Mouse (Mus musculus) kidney, embryonic 16.5 days (tissue): ENCODE results near the gene Vsx1. TPM values are rescaled to one million over a fixed set of nuclear protein-coding genes. Genes with fewer than 3 reads are reported as not detected.

Experiments
- ATAC-seq: fragments of 200-750 bp; cut with Nextera tagmentation; 2 replicates; pipeline ENCODE4 v1.8.0; 2017; ENCODE audit warnings: moderate TSS enrichment; ENCODE audit not compliant: low FRiP score, low TSS enrichment
- H3K27ac ChIP-seq: fragments of 300-500 bp; sonication (generic); 2 replicates; pipeline ENCODE4 v1.5.1; 2014; ENCODE audit warnings: low read length
- H3K27me3 ChIP-seq: fragments of 300-500 bp; sonication (generic); 2 replicates; pipeline ENCODE4 v1.6.1; 2014; ENCODE audit warnings: low read length, control low read depth, mixed read lengths; ENCODE audit not compliant: insufficient read depth
- H3K36me3 ChIP-seq: fragments of 300-500 bp; sonication (generic); 2 replicates; pipeline ENCODE4 v1.6.1; 2014; ENCODE audit warnings: low read length, control low read depth, mixed read lengths; ENCODE audit not compliant: insufficient read depth
- H3K4me1 ChIP-seq: fragments of 300-500 bp; sonication (generic); 2 replicates; pipeline ENCODE4 v1.6.1; 2014; ENCODE audit warnings: low read length, control low read depth, mixed read lengths; ENCODE audit not compliant: insufficient read depth
- H3K4me2 ChIP-seq: fragments of 300-500 bp; sonication (generic); replicated peaks from 2 replicates; pipeline ENCODE4 v1.6.1; 2014; ENCODE audit warnings: low read depth, low read length
- H3K4me3 ChIP-seq: fragments of 300-500 bp; sonication (generic); 2 replicates; pipeline ENCODE4 v1.5.1; 2014; ENCODE audit warnings: mild to moderate bottlenecking, low read length
- H3K9ac ChIP-seq: fragments of 300-500 bp; sonication (generic); replicated peaks from 2 replicates; pipeline ENCODE4 v1.6.1; 2014; ENCODE audit warnings: low read length
- H3K9me3 ChIP-seq: fragments of 300-500 bp; sonication (generic); 2 replicates; pipeline ENCODE4 v1.6.1; 2016; ENCODE audit warnings: low read length, control low read depth
- WGBS: fragments of 180-500 bp; shearing (Covaris S2); extraction: QIAGEN DNeasy Blood & Tissue Kit; methylation state at CpG from one replicate; pipeline ENCODE4 v1.1.7; 2014; 5-methylcytosine and 5-hydroxymethylcytosine counted together
- polyA plus RNA-seq: library from polyadenylated mRNA; unstranded; fragments of >200 nt; fragmentation: Nextera tagmentation; extraction: Ambion mirVana; gene quantifications from 2 replicates; pipeline ENCODE4 v1.2.1, GENCODE M21; 2015

The Vsx1 gene
- polyA plus RNA-seq: not detected in 2 replicates

DNA sequence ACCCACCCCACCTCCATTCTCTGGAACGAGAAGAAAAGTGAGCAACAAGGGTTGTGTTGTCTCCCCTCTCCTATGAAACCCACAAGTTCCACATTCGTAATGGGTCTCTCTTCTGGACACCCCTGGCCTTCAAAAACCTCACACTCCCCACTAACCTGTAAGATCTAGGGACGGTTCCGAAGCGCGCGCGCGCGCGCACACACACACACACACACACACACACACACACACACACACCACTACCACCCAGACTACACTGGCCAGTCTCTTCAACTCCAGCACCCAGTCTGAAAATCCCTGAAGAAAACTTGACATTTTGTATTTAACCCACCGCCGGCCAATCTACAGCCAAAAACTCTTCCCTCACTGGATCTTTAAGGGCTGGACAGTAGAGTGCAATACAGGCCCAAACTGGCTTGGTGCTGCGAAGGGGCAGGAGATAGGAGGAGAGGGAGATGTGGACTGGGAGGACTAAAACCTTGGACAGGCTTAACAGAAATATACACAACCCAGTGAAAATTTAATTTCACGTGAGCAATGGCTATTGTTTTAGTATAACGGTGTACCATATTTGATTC is at the start of gene Vsx1:
Gene Vsx1 (minus strand): TSS at position 138 of the 578 bp plus-strand sequence.
- H3K9ac ChIP-seq: no peak within 1 kb of the TSS; the same call in 1 of the 2 replicates

GRCm38 (mm10) chr2:150737881-150738280 is 48.7 kb upstream of the Vsx1 start:
- 0 out of 2 replicates have a peak, but pooled peaks cover 5% of the 10 kb centered on the region for H3K9me3 ChIP-seq
- no peaks in the 10 kb centered on the region for H3K4me1 ChIP-seq
- no peak overlapping the region for H3K27ac ChIP-seq
- no peak overlapping the region for H3K9ac ChIP-seq
- 80% methylated on average over 9 of the region's 9 CpGs for WGBS
- H3K4me2 ChIP-seq: no peak overlapping the region
- ATAC-seq: no peak
- H3K27me3 ChIP-seq: no peaks in the 10 kb centered on the region; the same call in 1 of the 2 replicates
- no peaks in the 10 kb centered on the region for H3K36me3 ChIP-seq
- H3K4me3 ChIP-seq: no peak overlapping the region

More for the DNA sequence above, at the start of gene Vsx1:
- Histone ChIP-seq H3K4me2 (peak within 1 kb of the TSS; percentile 56), H3K27ac (no peak within 1 kb of the TSS), H3K27me3 (peaks cover 64% of the 10 kb centered on the region), H3K4me1 (peaks cover 7% of the 10 kb centered on the region), H3K9me3 (no peaks in the 10 kb centered on the region), H3K4me3 (peak within 1 kb of the TSS; percentile 40), H3K36me3 (no peaks in the 10 kb centered on the region)
- no peak for ATAC-seq
- 40% methylated on average over 16 of the region's 16 CpGs for WGBS

GRCm38 (mm10) chr2:150735756-150736576 is 46.8 kb upstream of the Vsx1 start:
- Histone ChIP-seq H3K9me3 (no peaks in the 10 kb centered on the region), H3K27ac (no peak overlapping the region), H3K4me3 (no peak overlapping the region), H3K4me2 (no peak overlapping the region), H3K9ac (no peak overlapping the region), H3K36me3 (no peaks in the 10 kb centered on the region), H3K27me3 (no peaks in the 10 kb centered on the region), H3K4me1 (no peaks in the 10 kb centered on the region)
- ATAC-seq: no peak
- WGBS: 56% methylated on average over 11 of the region's 11 CpGs

DNA sequence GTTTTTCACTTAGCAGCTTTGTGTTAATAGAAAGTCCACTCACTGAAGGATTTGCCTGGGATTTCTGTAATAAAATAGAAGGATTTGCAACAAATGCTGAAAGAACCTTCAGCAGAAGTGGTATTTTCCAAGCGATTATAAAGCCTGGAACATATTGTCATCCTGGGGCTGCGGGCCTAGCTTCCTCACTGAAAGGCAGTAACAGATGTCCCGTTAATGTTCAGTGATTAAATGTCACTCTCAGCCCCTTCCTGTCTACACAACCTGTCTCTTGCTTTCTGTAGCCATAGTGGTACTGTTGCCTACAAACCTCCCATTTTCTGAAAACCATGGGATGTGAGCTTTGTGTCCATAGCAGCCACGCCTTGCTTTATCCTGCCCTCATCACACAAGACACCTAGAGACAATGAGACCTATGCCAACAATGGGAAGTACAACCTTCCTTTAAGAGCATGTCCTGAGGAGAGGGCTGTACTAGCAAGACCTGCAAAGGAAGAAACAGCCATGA is 23.1 kb upstream of the Vsx1 start:
- H3K27me3 ChIP-seq: no peaks in the 10 kb centered on the region
- H3K4me2 ChIP-seq: no peak overlapping the region
- ATAC-seq: no peak
- no peak overlapping the region for H3K4me3 ChIP-seq
- no peaks in the 10 kb centered on the region for H3K9me3 ChIP-seq
- no peak overlapping the region for H3K27ac ChIP-seq
- WGBS: 72% methylated on average over 4 of the region's 4 CpGs
- no peak overlapping the region for H3K9ac ChIP-seq
- no peaks in the 10 kb centered on the region for H3K4me1 ChIP-seq
- no peaks in the 10 kb centered on the region for H3K36me3 ChIP-seq

GRCm38 (mm10) chr2:150691481-150692170 is 2.5 kb upstream of the Vsx1 start:
- Histone ChIP-seq H3K4me2 (no peak overlapping the region), H3K4me1 (peaks cover 7% of the 10 kb centered on the region), H3K27ac (no peak overlapping the region), H3K9me3 (no peaks in the 10 kb centered on the region), H3K4me3 (no peak overlapping the region), H3K27me3 (peaks cover 49% of the 10 kb centered on the region), H3K9ac (no peak overlapping the region), H3K36me3 (no peaks in the 10 kb centered on the region)
- no peak for ATAC-seq
- 80% methylated on average over 6 of the region's 6 CpGs for WGBS

GRCm38 (mm10) chr2:150690216-150690615 is 1.1 kb upstream of the Vsx1 start:
- Histone ChIP-seq H3K9me3 (no peaks in the 10 kb centered on the region), H3K9ac (no peak overlapping the region), H3K36me3 (no peaks in the 10 kb centered on the region), H3K27me3 (peaks cover 63% of the 10 kb centered on the region), H3K4me1 (peaks cover 7% of the 10 kb centered on the region), H3K4me2 (no peak overlapping the region), H3K27ac (no peak overlapping the region), H3K4me3 (no peak overlapping the region)
- WGBS: 9% methylated on average over 11 of the region's 11 CpGs
- no peak for ATAC-seq

DNA sequence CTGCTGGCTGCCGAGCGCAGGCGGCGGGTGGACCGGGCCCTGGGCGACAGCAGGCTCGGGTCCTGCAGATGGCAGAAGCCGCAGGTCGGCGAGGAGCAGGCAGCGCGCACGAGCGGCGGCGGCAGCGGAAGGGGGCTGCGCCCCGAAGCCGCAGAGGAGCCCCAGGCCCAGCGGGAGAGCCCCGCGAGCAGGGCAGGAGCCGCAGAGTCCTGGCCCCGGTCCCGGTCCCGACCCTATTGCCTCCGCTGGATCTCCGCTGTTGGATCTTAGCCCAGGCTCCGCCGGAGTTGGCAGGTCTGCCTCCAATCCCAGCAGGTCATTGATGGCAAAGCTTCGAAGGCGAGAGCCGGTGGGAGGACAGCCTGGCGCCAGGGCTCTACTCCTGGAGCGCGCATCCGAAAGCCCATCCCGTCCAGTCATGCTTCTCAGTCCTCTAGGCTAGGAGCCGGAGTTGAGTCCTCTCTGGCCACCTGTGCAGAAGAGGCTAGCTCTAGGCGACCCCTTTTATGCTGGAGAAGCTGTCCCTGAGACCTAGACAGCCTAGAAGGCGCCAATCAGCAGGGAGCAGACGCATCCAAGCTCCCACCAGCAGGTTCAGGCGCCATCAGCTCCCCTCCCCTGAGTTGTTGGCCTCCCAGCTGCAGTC is 496 bp downstream of the Vsx1 start:
- WGBS: under 1% methylated on average over 44 of the region's 44 CpGs

GRCm38 (mm10) chr2:150687871-150688540 is 1.2 kb downstream of the Vsx1 start:
- Histone ChIP-seq H3K27ac (no peak overlapping the region), H3K4me3 (peak overlapping the region; percentile 40), H3K4me1 (peaks cover 7% of the 10 kb centered on the region), H3K36me3 (no peaks in the 10 kb centered on the region), H3K4me2 (peak overlapping the region; percentile 56), H3K9ac (no peak overlapping the region; the same call in 1 of the 2 replicates), H3K27me3 (peaks cover 64% of the 10 kb centered on the region), H3K9me3 (no peaks in the 10 kb centered on the region)
- 3% methylated on average over 21 of the region's 23 CpGs for WGBS
- ATAC-seq: 0 out of 2 replicates have a peak, but pooled peaks have one; percentile 26

More for the DNA sequence above, 496 bp downstream of the Vsx1 start:
- Histone ChIP-seq H3K4me2 (peak overlapping the region; percentile 56), H3K36me3 (no peaks in the 10 kb centered on the region), H3K9ac (no peak overlapping the region; the same call in 1 of the 2 replicates), H3K27ac (no peak overlapping the region), H3K4me3 (peak overlapping the region; percentile 40), H3K9me3 (no peaks in the 10 kb centered on the region), H3K4me1 (peaks cover 7% of the 10 kb centered on the region), H3K27me3 (peaks cover 64% of the 10 kb centered on the region)
- peak; percentile 36 for ATAC-seq

DNA sequence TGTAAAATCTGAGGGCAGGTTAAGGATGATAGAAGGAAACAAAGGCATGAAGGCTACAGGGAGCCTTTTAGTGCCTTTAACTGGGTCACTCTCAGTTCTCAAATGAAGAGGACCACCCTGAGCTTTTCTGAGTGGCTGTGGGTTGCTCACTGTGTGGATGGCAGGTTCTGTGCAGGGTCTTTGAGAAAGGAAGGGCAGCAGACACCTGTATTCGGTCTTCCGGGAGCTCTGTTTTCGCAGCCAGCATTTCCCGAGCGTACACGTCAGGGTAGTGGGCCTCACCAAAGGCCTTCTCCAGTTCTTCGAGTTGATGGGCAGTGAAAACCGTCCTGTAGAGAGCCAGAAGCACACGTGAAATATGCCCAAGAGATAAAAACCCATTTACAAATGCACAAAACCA is 3.8 kb downstream of the Vsx1 start:
- Histone ChIP-seq H3K4me1 (peaks cover 7% of the 10 kb centered on the region), H3K4me3 (no peak overlapping the region), H3K9ac (no peak overlapping the region), H3K27me3 (peaks cover 48% of the 10 kb centered on the region), H3K27ac (no peak overlapping the region), H3K9me3 (no peaks in the 10 kb centered on the region), H3K4me2 (no peak overlapping the region), H3K36me3 (no peaks in the 10 kb centered on the region)
- 91% methylated on average over 9 of the region's 9 CpGs for WGBS
- no peak for ATAC-seq
